Mouse (Mus musculus): ENCODE measurements around the gene Tspan4. TPM values are rescaled to one million over a fixed set of nuclear protein-coding genes. Genes with fewer than 3 reads are reported as not detected.

The Tspan4 gene
- total RNA-seq, 2 experiments from 2014 or later: 89.1 to 94.4 TPM

DNA sequence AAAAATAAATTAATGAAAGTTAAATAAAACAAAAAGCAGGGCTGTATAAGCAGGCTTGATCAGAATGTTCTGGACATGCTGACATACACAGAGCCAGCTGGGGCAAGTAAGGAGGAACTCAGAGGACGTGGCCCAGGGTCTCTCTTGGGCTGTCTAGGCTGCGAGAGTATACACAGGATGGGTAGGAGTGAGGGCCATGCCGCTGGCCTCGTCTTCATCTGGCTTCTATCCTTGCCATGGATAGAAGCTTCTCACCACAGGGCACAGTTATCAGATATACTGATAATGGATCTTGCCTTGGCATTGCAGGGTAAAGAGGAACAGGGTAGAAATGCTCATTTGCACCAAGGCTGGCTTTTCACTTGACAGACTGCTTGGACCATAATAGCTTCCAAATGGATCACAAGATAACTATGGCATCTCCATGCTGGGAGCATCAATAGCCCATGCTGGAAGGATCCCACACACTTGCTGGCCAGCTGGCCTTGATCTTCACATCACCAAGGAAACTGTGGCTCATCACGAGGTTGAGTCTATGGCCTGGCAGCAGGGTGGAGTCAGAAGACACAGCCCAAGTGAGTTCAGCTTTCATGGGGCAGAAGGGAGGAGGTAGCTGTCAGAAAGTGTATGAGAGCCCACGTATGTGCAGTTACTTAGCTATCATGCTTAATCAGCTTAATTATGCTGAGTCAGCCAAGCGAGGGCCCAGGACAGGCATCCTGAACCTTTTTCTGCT lies 26.9 kb downstream of the Tspan4 start:
- peak; percentile 66 to 81 for DNase-seq

DNA sequence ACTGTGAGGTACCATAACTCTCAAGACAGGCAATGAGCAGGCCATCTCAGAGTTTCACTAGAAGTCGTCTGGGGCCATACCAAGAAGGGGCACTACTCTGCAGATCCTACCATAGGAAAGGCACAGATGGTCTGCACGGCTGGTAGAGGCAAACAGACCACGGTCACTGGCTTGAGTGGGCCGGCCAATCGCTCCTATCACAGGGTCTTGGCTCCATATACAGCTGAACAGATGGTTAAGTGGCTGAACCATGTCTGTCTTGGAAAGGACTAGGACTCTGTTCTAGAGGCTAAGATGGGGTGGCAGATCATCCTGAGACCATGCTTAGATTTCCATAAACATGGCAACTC lies 27.5 kb downstream of the Tspan4 start:
- DNase-seq: no peak

- DNase-seq: no peak
Measured at GRCm38 (mm10) chr7:141506278-141506677, 31.2 kb downstream of the Tspan4 start.

DNA sequence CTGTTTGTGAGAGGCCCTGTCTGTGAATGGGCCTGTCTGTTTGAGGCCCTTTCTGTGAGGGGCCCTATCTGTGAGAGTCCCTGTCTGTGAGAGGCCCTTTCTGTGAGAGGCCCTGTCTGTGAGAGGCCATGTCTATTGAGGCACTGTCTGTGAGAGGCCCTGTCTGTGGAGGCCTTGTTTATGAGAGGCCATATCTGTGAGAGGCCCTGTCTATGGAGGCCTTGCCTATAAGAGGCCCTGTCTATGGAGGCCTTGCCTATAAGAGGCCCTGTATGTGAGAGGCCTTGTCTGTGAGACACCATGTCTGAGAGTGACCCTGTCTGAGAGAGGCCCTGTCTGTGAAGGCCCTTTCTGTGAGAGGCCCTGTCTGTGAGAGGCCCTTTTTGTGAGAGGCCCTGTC lies 33.1 kb downstream of the Tspan4 start:
- DNase-seq: no peak

DNA sequence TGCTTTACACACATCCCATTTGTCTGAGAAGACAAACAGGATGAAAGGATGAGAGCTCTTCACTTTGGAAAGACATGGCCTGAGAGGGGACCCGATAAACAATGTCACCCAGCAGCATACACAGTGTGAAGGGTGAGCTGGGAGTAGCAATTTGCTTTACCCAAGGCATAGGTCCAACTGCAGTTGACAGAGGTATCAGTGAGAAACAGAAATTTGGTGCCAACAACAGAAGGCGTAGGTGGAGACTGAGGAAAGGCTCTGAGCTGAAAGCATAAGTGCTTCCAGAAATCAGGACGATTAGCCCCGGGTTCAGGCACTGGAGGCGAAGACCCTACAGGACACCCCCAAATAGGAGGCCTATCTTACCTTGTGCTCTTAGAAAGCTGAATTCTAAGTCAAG lies 35.2 kb downstream of the Tspan4 start:
- no peak for DNase-seq

DNA sequence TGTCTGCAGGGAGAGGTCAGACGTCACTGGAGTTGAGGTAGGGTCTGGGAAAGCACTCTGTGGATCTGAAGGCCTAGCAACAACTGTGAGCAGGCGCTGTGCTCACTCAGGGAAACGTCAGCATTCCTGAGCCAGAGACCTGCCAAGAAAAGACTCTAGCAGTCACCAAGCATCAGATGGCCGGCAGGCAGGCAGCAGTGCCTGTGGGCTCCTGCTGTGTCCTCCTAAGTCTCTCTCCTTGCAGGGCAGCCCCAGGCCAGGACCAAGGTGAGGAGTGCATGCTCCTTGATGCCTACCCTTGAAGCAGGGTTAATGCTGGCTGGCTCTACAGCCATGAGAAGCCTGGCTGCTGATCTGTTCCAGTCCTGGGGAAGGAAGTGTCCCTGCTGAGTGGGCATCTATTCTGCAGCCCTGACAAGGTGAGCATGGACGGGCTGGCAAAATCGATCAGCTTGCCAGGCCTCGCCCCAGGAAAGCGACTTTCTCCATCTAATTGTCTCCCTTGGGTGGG lies 35.7 kb downstream of the Tspan4 start:
- DNase-seq: no peak

- peak in 1 of 2 experiments; percentile 53 for DNase-seq
Measured at GRCm38 (mm10) chr7:141517638-141518037, 42.6 kb downstream of the Tspan4 start.

DNA sequence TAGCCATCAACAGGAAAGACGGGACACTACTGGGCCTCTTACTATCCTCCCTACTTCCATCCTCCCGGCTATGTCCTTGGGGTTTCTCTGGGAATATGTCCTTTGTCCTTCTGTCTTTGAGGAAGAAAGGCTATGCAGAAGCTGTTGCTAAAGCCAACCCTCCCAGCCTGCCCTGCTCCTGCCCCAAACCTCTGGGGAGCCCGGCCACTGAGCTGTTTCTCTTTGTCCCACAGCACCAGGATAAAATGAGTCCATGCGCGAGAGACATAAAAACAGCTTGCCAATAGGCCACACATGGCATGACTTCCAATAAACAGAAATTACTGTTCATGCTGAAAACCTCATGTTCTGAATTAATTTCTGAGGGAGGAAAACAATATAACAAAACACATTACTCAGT lies 43.3 kb downstream of the Tspan4 start:
- DNase-seq: peak in 1 of 2 experiments; percentile 49

DNA sequence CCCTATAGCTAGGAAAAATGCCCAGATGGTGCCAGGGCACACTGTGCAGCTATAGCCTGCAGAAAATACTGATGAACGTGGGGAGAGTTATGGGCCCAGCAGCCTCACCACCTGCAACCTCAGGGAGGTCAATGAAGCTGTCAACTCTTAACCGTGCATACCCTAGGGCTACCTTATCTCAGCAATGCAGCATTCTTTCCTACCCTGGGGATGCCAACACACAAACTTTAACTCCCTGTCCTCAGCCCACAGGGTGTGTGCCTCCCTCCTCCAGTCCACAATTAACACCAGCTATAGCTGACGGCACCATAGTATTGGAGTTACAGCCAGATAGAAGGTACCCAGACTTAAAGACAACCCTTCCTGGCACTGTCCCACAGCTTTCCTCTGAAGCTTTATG lies 43.9 kb downstream of the Tspan4 start:
- DNase-seq: no peak

GRCm38 (mm10) chr7:141519795-141520194 lies 44.8 kb downstream of the Tspan4 start:
- peak in 1 of 2 experiments; percentile 36 for DNase-seq

GRCm38 (mm10) chr7:141523007-141523406 lies 48.0 kb downstream of the Tspan4 start:
- no peak for DNase-seq

DNA sequence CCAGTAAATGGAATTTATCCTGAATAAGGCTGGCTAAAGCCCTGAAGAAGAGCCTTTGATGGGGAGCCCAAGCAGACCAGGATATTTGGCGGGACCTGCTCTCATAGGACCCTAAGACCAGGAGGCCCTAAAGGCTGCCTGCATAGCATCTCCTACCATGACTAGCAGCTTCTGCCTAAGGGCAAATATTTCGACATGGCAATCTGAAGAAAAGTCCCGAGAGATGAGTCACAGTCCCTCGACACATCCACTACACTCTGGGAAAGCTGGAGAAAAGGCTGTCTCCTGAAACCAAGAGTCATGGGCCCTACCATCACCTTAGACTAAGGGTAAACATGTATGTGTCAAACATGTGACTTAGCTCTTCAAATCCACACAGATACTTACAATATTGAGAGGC lies 49.2 kb downstream of the Tspan4 start:
- DNase-seq: no peak

DNA sequence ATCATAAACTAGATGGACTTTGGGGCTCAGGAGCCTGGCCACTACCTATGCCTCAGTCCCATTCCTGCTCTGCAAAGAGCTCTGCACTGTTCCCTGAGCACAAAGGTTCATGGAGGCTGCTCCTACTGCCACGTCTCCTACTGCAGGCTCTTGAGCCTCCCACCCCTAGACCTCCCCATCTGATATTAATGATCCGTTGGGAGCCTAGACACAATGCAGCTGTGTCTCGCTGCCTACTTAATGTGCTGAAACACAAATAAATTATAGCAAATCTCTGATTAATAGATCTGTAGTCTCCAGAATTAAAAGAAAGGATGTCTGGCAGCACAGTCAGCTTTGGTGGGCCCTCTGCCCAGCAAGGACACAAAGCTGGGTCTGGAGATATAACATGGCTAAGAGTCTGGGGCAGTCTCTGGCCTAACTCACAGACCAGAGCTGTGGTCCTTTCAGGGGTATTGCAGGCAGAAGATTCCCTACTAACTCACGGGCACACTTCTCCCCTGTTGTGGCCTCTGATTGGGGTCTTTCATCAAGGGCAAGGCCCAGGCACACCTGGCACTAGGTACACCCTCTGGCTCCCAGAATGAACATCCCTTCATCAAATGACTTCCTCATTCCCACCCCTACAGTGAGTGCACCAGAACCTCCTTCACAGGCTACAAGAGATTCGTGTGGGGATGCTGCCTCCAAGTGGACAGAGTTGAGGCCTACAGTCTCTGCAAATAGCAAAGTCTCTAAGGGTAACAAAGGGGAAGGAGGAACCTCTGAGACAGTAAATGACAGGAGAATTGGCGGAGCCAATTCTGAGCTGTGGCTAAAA lies 49.9 kb downstream of the Tspan4 start:
- peak; percentile 74 to 81 for DNase-seq

DNA sequence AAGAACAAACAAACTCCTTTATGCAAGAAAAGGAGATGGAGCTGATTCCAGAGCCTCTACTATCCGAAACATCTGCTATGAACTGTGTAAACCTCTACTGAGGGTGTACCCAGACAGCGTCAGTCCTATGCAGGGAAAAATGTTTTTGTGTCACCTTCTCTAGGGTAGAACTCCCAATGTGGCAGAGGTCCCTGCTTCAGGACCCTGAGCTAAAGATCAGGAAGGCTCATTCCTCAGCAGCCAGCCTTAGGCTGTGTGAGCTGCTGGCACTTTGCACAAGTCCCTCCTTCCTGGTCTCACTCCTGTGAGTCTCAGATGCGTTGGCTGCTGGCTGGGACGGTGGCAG lies 50.5 kb downstream of the Tspan4 start:
- no peak for DNase-seq

DNA sequence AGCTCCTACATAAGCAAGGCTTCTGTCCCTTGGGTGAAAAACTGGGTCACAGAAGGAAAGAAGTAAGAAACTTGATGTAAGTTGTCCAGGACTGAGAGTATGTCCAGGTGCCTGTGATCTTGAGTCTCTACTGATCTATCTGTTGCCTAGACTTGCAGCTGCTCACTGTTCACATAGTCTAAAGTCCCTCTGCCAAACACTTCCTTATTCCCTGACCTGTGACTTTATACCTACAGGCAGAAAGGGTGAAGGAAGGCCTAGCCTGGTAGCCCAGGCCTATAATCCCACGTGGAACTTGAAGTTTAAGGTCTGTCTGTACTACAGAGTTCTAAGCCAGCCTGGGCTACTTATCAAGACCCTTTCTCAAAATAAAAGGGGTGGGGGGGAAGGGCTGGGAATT lies 60.5 kb downstream of the Tspan4 start:
- DNase-seq: no peak

- peak in 1 of 2 experiments; percentile 25 for DNase-seq
Measured at GRCm38 (mm10) chr7:141538852-141539555, 64.0 kb downstream of the Tspan4 start.

DNA sequence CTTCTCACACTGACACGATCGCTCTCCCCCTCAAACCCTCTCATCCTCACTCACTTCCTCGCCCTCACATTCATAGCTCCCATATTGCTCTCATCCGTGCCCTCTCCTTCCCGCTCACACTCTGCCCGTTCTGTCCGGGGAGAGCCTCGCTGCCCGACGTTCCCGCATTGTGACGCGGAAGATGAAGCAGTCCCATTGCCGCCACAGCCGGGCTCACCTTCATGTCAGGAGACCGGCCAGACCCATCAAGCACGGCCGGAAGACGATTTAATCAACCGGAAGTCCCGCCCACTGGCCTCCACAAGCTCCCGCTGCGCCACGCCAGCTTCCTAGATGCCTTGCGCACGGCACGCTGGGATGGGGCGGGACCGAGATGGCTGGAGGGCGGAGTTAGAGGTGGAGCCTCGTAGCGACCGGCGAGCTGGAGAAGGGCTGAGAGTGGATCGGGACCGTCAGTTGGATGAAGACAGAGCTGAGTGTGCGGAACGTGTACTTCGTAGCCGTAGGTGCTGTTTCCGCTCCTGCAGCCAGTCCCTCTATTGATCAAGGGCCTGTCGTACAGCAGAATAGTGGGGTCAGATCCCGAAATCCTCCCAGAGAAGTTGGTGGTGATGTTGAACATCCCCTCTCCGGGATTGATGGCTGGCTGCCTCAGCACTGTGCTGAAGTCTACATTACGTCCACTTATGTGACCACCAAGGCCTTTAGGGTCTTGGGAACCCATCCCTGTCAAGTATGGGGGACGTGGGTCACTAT lies 64.7 kb downstream of the Tspan4 start, which contains the start of gene Chid1:
Gene Chid1 (minus strand): TSS at position 302 of the 756 bp plus-strand sequence.
- DNase-seq: peak; percentile 99

GRCm38 (mm10) chr7:141540312-141541081 lies 65.5 kb downstream of the Tspan4 start:
- peak; percentile 25 to 40 for DNase-seq

- no peak for DNase-seq
Measured at GRCm38 (mm10) chr7:141541681-141542080, 66.6 kb downstream of the Tspan4 start.

GRCm38 (mm10) chr7:141542588-141542987 lies 67.5 kb downstream of the Tspan4 start:
- DNase-seq: no peak

Measured in adrenal gland, postnatal 36 days (tissue).